Mouse (Mus musculus): ENCODE data around the gene Cyfip1.
"Not testable (repeated sequence)": the region's sequence is repeated elsewhere in the genome, so short reads cannot be mapped to it uniquely, and the experiment has no call there.

The Cyfip1 gene

DNA sequence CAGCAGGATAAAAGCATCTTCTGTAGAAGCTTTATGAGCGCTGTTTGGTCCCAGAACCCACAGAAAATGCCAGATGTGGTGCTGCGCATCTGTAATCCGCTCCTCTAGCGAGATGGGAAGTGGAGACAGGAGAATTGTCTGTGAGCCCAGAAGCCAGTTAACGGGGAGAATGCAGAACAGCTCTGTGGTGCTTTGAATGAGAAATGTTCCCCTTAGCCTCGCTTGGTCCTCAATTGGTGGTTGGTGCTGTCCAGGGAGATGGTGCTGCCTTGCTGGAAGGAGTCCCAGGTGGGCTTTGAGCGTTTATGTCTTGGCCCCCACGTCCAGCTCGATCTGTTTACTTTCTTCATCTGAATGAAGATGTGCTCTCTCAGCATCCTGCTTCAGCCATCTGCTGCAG, 39.3 kb downstream of the Cyfip1 start:
- Histone ChIP-seq H3K36me3 (ENCODE audit: control insufficient read depth, insufficient read depth, low read length, poor library complexity, severe bottlenecking) (peaks cover 1% of the 10 kb centered on the region; the same call in 1 of the 2 replicates), H3K27me3 (ENCODE audit: control insufficient read depth, insufficient read depth, low read length, poor library complexity, severe bottlenecking) (no peaks in the 10 kb centered on the region)
- no peak for DNase-seq (ENCODE audit: low read depth, low spot score)

DNA sequence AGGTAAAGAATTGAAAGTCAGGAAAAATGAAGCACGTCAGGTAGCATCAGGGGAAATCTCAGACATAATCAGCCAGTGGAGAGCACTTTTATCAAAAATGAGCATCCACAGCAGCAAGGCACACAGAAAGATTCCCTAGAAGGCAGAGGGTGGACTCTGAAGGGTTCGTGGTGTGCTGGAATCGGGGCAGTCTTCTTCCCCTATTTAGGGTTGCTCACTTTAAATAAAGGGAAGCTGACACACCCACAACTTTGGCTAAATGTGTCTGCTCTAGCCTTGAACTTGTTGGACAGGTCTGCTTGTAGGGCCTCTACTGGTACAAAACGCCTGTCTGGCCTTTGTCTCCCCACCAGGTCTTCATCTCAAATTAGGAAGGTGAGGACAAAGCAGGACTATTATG, 47.1 kb downstream of the Cyfip1 start:
- DNase-seq (ENCODE audit: low read depth, low spot score), result no peak
- H3K36me3 ChIP-seq (ENCODE audit: control insufficient read depth, insufficient read depth, low read length, poor library complexity, severe bottlenecking), result no peaks in the 10 kb centered on the region
- H3K27me3 ChIP-seq (ENCODE audit: control insufficient read depth, insufficient read depth, low read length, poor library complexity, severe bottlenecking), result no peaks in the 10 kb centered on the region

DNA sequence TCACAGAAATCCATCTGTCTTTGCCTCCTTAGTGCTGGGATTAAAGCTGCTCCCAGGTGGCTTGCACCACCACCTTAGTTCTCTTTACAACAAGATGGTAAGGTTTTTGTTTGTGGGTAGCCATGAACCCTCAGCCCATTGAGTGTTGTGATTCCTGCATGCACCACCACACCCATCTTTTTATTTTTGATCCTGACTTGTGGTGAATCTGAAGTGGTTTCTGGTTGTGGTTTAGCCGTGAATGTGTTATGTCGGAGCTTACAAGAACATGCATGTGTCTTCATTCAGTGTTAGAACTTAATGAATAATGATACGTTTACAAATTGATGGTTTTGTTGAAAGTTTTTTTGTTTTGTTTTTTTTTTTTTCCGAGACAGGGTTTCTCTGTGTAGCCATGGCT, 48.5 kb downstream of the Cyfip1 start:
- H3K27me3 ChIP-seq (ENCODE audit: control insufficient read depth, insufficient read depth, low read length, poor library complexity, severe bottlenecking), result no peaks in the 10 kb centered on the region
- no peaks in the 10 kb centered on the region for H3K36me3 ChIP-seq (ENCODE audit: control insufficient read depth, insufficient read depth, low read length, poor library complexity, severe bottlenecking)
- no peak for DNase-seq (ENCODE audit: low read depth, low spot score)

- DNase-seq (ENCODE audit: low read depth, low spot score), result no peak
- Histone ChIP-seq H3K27me3 (ENCODE audit: control insufficient read depth, insufficient read depth, low read length, poor library complexity, severe bottlenecking) (no peaks in the 10 kb centered on the region), H3K36me3 (ENCODE audit: control insufficient read depth, insufficient read depth, low read length, poor library complexity, severe bottlenecking) (no peaks in the 10 kb centered on the region)
These were observed 49.2 kb downstream of the Cyfip1 start for GRCm38 (mm10) chr7:55890731-55891130.

DNA sequence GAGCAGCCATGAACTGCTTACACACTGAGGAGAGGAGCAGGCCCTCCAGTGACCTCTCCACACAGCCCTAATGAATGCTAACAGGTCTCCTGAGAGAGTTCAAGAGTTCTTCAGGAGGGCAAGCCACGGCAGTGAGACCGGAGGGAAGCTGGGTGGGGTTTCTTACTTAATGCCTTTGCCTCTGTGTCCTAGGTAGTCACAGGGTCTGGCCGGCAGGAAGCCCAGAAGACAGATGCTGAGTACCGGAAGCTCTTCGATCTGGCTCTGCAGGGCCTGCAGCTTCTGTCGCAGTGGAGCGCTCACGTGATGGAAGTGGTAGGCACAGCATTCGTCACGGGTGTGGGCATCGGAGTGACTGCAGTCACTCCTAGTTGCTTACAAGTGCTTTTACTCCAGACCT, 50.3 kb downstream of the Cyfip1 start:
- H3K27me3 ChIP-seq (ENCODE audit: control insufficient read depth, insufficient read depth, low read length, poor library complexity, severe bottlenecking), result no peaks in the 10 kb centered on the region
- DNase-seq (ENCODE audit: low read depth, low spot score), result peak; percentile 42
- H3K36me3 ChIP-seq (ENCODE audit: control insufficient read depth, insufficient read depth, low read length, poor library complexity, severe bottlenecking), result no peaks in the 10 kb centered on the region

- H3K36me3 ChIP-seq (ENCODE audit: control insufficient read depth, insufficient read depth, low read length, poor library complexity, severe bottlenecking), result peaks cover 11% of the 10 kb centered on the region; the same call in 1 of the 2 replicates
- H3K27me3 ChIP-seq (ENCODE audit: control insufficient read depth, insufficient read depth, low read length, poor library complexity, severe bottlenecking), result no peaks in the 10 kb centered on the region
- no peak for DNase-seq (ENCODE audit: low read depth, low spot score)
These were observed 62.2 kb downstream of the Cyfip1 start for GRCm38 (mm10) chr7:55903766-55904165.

GRCm38 (mm10) chr7:55905449-55905848, 63.9 kb downstream of the Cyfip1 start:
- H3K36me3 ChIP-seq (ENCODE audit: control insufficient read depth, insufficient read depth, low read length, poor library complexity, severe bottlenecking), result peaks cover 7% of the 10 kb centered on the region; the same call in 1 of the 2 replicates
- H3K27me3 ChIP-seq (ENCODE audit: control insufficient read depth, insufficient read depth, low read length, poor library complexity, severe bottlenecking), result no peaks in the 10 kb centered on the region
- DNase-seq (ENCODE audit: low read depth, low spot score), result no peak

DNA sequence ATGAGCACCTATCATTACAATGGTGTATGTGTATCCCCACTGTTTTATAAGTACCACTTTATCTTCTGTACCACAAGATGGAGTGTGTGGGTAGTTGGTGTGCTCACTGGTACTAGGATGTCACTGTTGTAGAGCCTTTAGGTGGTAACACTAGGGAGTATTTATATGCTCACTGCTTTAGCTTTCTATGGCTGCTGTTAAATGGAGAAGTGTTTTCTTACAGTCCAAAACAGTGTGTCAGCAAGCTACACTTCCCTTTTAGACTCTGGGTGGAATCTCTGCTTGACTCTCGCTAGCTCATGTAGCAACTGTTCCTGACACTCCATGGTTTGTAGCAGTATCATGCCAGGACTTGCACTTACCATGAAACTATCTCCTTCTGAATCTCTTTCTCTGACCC, 68.0 kb downstream of the Cyfip1 start:
- no peak for DNase-seq (ENCODE audit: low read depth, low spot score)
- H3K36me3 ChIP-seq (ENCODE audit: control insufficient read depth, insufficient read depth, low read length, poor library complexity, severe bottlenecking), result 0 out of 2 replicates have a peak, but pooled peaks cover 2% of the 10 kb centered on the region
- H3K27me3 ChIP-seq (ENCODE audit: control insufficient read depth, insufficient read depth, low read length, poor library complexity, severe bottlenecking), result no peaks in the 10 kb centered on the region

DNA sequence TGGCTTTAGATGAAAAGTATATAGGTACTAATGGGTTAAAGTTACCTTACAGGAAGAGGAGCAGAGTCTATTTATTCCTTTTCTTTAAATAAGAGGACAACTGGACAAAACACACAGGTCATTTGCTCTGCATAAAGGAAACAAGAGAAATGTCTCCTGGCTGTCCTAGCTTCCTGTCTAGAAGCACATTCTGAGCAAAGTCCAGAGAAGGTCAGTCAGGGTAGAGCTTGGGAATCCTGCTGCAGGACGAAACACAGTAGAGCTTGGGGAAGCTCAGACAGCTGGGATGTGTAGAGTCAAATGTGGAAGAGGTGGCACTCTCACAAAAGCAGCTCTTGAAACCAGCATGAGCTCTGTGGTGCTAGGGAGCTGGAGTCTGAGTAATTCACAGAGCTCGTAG, 68.8 kb downstream of the Cyfip1 start:
- DNase-seq (ENCODE audit: low read depth, low spot score), result no peak
- Histone ChIP-seq H3K27me3 (ENCODE audit: control insufficient read depth, insufficient read depth, low read length, poor library complexity, severe bottlenecking) (no peaks in the 10 kb centered on the region), H3K36me3 (ENCODE audit: control insufficient read depth, insufficient read depth, low read length, poor library complexity, severe bottlenecking) (peaks cover 3% of the 10 kb centered on the region; the same call in 1 of the 2 replicates)

DNA sequence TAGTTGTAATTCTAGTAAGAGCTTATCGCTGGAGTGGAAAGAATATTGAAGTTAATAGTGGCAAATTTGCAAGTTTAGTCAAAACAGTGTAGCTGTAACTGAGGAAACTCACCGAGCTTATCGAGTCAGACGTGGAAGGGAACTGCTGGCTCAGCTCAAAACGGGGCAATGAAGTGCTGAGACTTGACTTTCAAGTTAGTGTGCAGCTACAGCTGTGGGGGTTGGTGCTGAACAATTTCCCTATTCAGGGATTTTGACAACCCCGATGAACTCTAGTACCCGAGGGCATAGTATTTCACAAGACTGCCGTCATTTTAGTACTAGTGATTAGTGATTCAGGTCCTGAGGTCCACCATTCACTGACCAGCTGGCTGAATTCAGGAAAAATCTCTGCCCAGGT, 69.8 kb downstream of the Cyfip1 start:
- DNase-seq (ENCODE audit: low read depth, low spot score), result no peak
- Histone ChIP-seq H3K36me3 (ENCODE audit: control insufficient read depth, insufficient read depth, low read length, poor library complexity, severe bottlenecking) (peaks cover 1% of the 10 kb centered on the region; the same call in 1 of the 2 replicates), H3K27me3 (ENCODE audit: control insufficient read depth, insufficient read depth, low read length, poor library complexity, severe bottlenecking) (no peaks in the 10 kb centered on the region)

DNA sequence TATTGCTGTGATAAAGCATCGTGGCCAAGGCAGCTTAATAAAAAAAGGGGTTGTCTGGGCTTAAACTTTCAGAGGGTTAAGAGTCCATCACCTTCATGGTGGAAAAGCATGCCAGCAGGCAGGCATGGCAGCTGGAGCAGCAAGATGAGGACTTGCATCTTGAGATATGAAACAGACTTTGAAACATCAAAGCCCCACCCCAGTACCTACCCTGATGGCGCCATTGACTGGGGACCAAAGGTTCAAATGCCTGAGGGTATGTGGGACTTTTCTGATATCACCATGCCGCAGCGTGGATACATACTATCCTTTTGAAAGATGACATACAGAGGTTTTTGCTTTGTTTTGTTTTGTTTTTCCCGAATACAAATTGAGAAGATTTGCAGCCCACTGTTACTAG, 70.6 kb downstream of the Cyfip1 start:
- H3K36me3 ChIP-seq (ENCODE audit: control insufficient read depth, insufficient read depth, low read length, poor library complexity, severe bottlenecking), result peaks cover 1% of the 10 kb centered on the region; the same call in 1 of the 2 replicates
- no peaks in the 10 kb centered on the region for H3K27me3 ChIP-seq (ENCODE audit: control insufficient read depth, insufficient read depth, low read length, poor library complexity, severe bottlenecking)
- no peak for DNase-seq (ENCODE audit: low read depth, low spot score)

DNA sequence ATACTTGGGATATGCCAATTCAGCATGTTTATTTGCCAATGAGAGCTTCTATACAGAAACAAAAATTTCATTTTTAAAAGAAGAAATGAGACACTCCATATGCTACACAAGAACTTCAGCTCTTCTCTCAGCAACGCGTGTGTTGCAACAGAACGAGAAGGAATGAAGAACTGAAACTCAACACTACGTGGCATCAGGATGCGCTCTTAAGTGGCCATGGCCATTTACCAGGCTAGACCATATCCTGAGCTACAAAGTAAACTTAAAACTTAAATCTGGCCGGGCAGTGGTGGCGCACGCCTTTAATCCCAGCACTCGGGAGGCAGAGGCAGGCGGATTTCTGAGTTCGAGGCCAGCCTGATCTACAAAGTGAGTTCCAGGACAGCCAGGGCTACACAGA, 76.8 kb downstream of the Cyfip1 start:
- not testable (repeated sequence) for H3K27me3 ChIP-seq (ENCODE audit: control insufficient read depth, insufficient read depth, low read length, poor library complexity, severe bottlenecking)
- DNase-seq (ENCODE audit: low read depth, low spot score), result peak; percentile 15

GRCm38 (mm10) chr7:55927262-55927661, 85.7 kb downstream of the Cyfip1 start:
- Histone ChIP-seq H3K27me3 (ENCODE audit: control insufficient read depth, insufficient read depth, low read length, poor library complexity, severe bottlenecking) (no peaks in the 10 kb centered on the region), H3K36me3 (ENCODE audit: control insufficient read depth, insufficient read depth, low read length, poor library complexity, severe bottlenecking) (peaks cover 16% of the 10 kb centered on the region; the same call in 1 of the 2 replicates)
- no peak for DNase-seq (ENCODE audit: low read depth, low spot score)

More for the DNA sequence above, 76.8 kb downstream of the Cyfip1 start:
- not testable (repeated sequence) for H3K36me3 ChIP-seq (ENCODE audit: control insufficient read depth, insufficient read depth, low read length, poor library complexity, severe bottlenecking)

DNA sequence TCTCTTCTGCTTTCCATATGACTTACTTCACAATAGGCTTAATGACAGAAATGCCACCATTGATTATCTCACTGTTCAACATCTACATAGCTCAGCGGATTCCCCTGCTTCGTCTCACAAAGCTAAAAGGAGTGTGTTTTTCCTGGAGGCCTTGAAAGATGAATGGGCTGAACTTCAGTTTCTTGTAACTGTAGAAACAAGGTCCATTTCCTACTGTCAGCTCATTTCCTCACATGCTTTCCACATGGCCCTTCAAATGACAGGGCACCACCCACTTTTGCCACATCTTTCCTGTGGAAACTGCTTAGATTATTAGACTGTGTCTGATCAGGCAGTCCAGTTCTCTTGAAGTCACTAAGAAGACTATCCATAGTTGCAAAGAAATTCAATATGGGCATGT, 87.1 kb downstream of the Cyfip1 start:
- DNase-seq (ENCODE audit: low read depth, low spot score), result no peak
- no peaks in the 10 kb centered on the region for H3K27me3 ChIP-seq (ENCODE audit: control insufficient read depth, insufficient read depth, low read length, poor library complexity, severe bottlenecking)

DNA sequence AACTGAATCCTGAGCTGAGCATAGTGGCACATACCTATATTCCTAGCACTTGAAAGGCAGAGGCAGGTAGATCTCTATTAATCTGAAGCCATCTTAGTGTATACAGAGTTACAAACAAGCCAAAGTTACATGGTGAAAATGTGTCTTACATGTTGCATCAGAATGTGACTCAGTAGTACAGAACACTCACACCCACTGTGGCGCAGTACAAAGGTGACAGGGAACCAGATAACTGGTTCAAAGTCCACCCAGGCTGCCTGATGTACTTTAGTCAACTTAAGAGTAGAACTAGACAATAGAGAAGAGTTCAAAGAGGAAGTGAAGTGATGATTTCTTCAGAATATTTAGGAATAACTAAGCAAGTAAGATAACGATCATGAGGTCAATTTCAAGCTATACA, 93.5 kb downstream of the Cyfip1 start:
- no peak for DNase-seq (ENCODE audit: low read depth, low spot score)
- no peaks in the 10 kb centered on the region for H3K27me3 ChIP-seq (ENCODE audit: control insufficient read depth, insufficient read depth, low read length, poor library complexity, severe bottlenecking)
- H3K36me3 ChIP-seq (ENCODE audit: control insufficient read depth, insufficient read depth, low read length, poor library complexity, severe bottlenecking), result peaks cover 17% of the 10 kb centered on the region

More for the DNA sequence above, 87.1 kb downstream of the Cyfip1 start:
- H3K36me3 ChIP-seq (ENCODE audit: control insufficient read depth, insufficient read depth, low read length, poor library complexity, severe bottlenecking), result peaks cover 16% of the 10 kb centered on the region; the same call in 1 of the 2 replicates

DNA sequence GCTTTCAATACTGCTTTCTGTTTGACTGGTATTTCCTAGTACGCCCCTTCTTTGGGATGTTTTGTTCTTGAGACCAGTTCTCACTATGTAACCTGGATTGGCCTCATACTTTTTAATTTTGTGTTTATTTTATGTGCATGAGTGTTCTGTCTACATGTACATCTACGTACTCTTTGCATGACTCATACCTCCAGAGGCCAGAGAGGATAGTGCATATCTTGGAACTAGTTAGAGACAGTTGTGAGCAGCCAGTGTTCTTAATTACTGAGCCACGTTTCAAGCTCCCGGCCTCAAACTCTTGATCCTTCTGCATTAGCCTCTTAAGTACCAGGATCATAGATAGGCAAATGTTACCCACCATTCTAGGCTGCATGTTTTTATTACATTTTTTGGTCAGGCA, 96.8 kb downstream of the Cyfip1 start:
- H3K36me3 ChIP-seq (ENCODE audit: control insufficient read depth, insufficient read depth, low read length, poor library complexity, severe bottlenecking), result peaks cover 9% of the 10 kb centered on the region; the same call in 1 of the 2 replicates
- no peaks in the 10 kb centered on the region for H3K27me3 ChIP-seq (ENCODE audit: control insufficient read depth, insufficient read depth, low read length, poor library complexity, severe bottlenecking)
- no peak for DNase-seq (ENCODE audit: low read depth, low spot score)

Data from splenic B cell, adult 2 months (primary cell).